Mouse (Mus musculus) brain, embryonic 14.5 days (tissue): Measurements from ENCODE around the gene Taf9.

ENCODE experiments used
- CTCF ChIP-seq: fragments of 200-500 bp; IDR thresholded peaks from 2 replicates; pipeline ENCODE4 v1.5.1; 2012; ENCODE audit warnings: inconsistent platforms, mild to moderate bottlenecking, moderate library complexity, borderline replicate concordance; ENCODE audit not compliant: insufficient read depth, insufficient read length; ENCODE audit errors: extremely low read depth
- POLR2A ChIP-seq: fragments of 200-500 bp; IDR thresholded peaks from 2 replicates; pipeline ENCODE4 v1.6.1; 2012; ENCODE audit warnings: mild to moderate bottlenecking, inconsistent platforms, borderline replicate concordance; ENCODE audit not compliant: poor library complexity, insufficient read depth, insufficient read length, severe bottlenecking; ENCODE audit errors: extremely low read depth

GRCm38 (mm10) chr13:100658091-100658490 is 6.7 kb downstream of the Taf9 start:
- no peak for TF ChIP-seq CTCF
- TF ChIP-seq POLR2A: no peak
